Mouse (Mus musculus): ENCODE data around the gene Jmjd1c.

GRCm38 (mm10) chr10:67144269-67144668 is 48.3 kb downstream of the Jmjd1c start:
- no peak for TF ChIP-seq CTCF (IDR thresholded peaks at IDR 0.05; ENCODE audit: borderline replicate concordance, control insufficient read depth, extremely low read depth, insufficient read depth, low read length, poor library complexity)
- no peak for TF ChIP-seq POLR2A (IDR thresholded peaks at IDR 0.05; ENCODE audit: control insufficient read depth, extremely low read depth, insufficient read depth, low read length, poor library complexity)

Measured in thymus, adult 2 months (tissue).